10 mouse cellular contexts compared by ENCODE assay signal in genomic region chr10:44474256-44474655, GRCm38 (mm10). TPM values are rescaled to one million over a fixed set of nuclear protein-coding genes. Genes with fewer than 3 reads are reported as not detected.
DNase-seq lines count a peak whose midpoint lies in the region; ATAC-seq and TF ChIP-seq lines count a peak whose summit lies in the region.
"Had no signal": no experiment of that assay in that cellular context is flagged by ENCODE, and none has a peak within 500 bp of the region (broad histone marks: within the 10 kb centered on the region; RNA-seq: fewer than 3 reads in every experiment).

No protein-coding gene starts in this region.

- no peak for TF ChIP-seq EP300 in stomach, postnatal 0 days (optimal IDR thresholded peaks at IDR 0.05)

- TF ChIP-seq CTCF in stomach, postnatal 0 days (IDR thresholded peaks at IDR 0.05; ENCODE audit: low read depth), result no peak

- H3K36me3 ChIP-seq in heart, embryonic 11.5 days (ENCODE audit: control insufficient read depth, insufficient read depth, low read length), result no peaks in the 10 kb centered on the region
- H3K36me3 ChIP-seq in stomach, postnatal 0 days (ENCODE audit: control insufficient read depth, insufficient read depth, low read length), result no peaks in the 10 kb centered on the region

- peak; percentile 63; the same call in 1 of the 2 replicates for ATAC-seq in heart, embryonic 11.5 days (replicated peaks; ENCODE audit: insufficient number of reproducible peaks, low FRiP score, low TSS enrichment)
- ATAC-seq in stomach, postnatal 0 days (ENCODE audit: low FRiP score, low TSS enrichment), result peak; percentile 81

- WGBS in heart, embryonic 11.5 days (ENCODE audit: insufficient replicate concordance), result 22% methylated on average over 10 of the region's 10 CpGs
- WGBS in stomach, postnatal 0 days, result 8% methylated on average over 10 of the region's 10 CpGs

- H3K4me2 ChIP-seq in heart, embryonic 11.5 days, result no peak overlapping the region
- H3K4me2 ChIP-seq in stomach, postnatal 0 days (replicated peaks; ENCODE audit: low read depth), result no peak overlapping the region

- H3K27ac ChIP-seq in heart, embryonic 11.5 days (ENCODE audit: low read depth, low read length), result no peak overlapping the region
- no peak overlapping the region for H3K27ac ChIP-seq in stomach, postnatal 0 days (replicated peaks)

- H3K4me3 ChIP-seq in heart, embryonic 11.5 days (ENCODE audit: low read depth, low read length), result no peak overlapping the region
- H3K4me3 ChIP-seq in stomach, postnatal 0 days (ENCODE audit: low read depth, low read length), result no peak overlapping the region
- H3K4me3 ChIP-seq: erythroblast, embryonic 14.5 days had no signal

- H3K4me1 ChIP-seq in heart, embryonic 11.5 days (ENCODE audit: control insufficient read depth, insufficient read depth, low read length), result peaks cover 10% of the 10 kb centered on the region; the same call in 1 of the 2 replicates
- peaks cover 3% of the 10 kb centered on the region; the same call in 1 of the 2 replicates for H3K4me1 ChIP-seq in stomach, postnatal 0 days (replicated peaks; ENCODE audit: control insufficient read depth, insufficient read depth)

- H3K27me3 ChIP-seq in heart, embryonic 11.5 days (ENCODE audit: control insufficient read depth, insufficient read depth, low read length), result peaks cover 65% of the 10 kb centered on the region
- no peaks in the 10 kb centered on the region for H3K27me3 ChIP-seq in stomach, postnatal 0 days (ENCODE audit: control insufficient read depth, insufficient read depth, low read length)
- H3K27me3 ChIP-seq: CH12.LX had no signal

- DNase-seq in embryo, embryonic 11 days, result peak; percentile 69
- DNase-seq in embryo, embryonic 10 days (ENCODE audit: low spot score), result no peak
- peak; percentile 22 for DNase-seq in 3T3-L1 (ENCODE audit: low read depth, low spot score)
- DNase-seq in kidney, postnatal 36 days, result peak; percentile 67 to 74
- DNase-seq in stomach, postnatal 0 days (ENCODE audit: low spot score), result peak; percentile 61
- no peak for DNase-seq in cerebellum, adult 8-10 months
- no peak for DNase-seq in gastrocnemius, postnatal 25 days

- no peaks in the 10 kb centered on the region for H3K9me3 ChIP-seq in heart, embryonic 11.5 days (replicated peaks; ENCODE audit: control insufficient read depth, low read length)
- H3K9me3 ChIP-seq in stomach, postnatal 0 days (ENCODE audit: control insufficient read depth, low read length), result no peaks in the 10 kb centered on the region

- no peak overlapping the region for H3K9ac ChIP-seq in heart, embryonic 11.5 days (ENCODE audit: low read depth, low read length)
- H3K9ac ChIP-seq in stomach, postnatal 0 days (ENCODE audit: low read length), result no peak overlapping the region

RNA-seq across cellular contexts. Expression of gene Prdm1, which starts 54.0 kb away (rescaled TPM):
- 0.08 and 0.36 TPM in 2 replicates for polyA plus RNA-seq in heart, embryonic 11.5 days (2014; fragmentation: Nextera tagmentation; extraction: Ambion mirVana)
- 5.9 and 7.3 TPM in 2 replicates for polyA plus RNA-seq in stomach, postnatal 0 days (2015; fragmentation: Nextera tagmentation; extraction: Ambion mirVana)
- under 1 TPM; 0.32 to 0.64 TPM for total RNA-seq in gastrocnemius, postnatal 25 days (2021)
- polyA plus RNA-seq: erythroblast, embryonic 14.5 days had no signal

Comparison
In these comparisons a context has a peak if more than half of its experiments do, and no peak if none do; other contexts are left out.
1. DNase-seq: peak in embryo, embryonic 11 days (single experiment), 3T3-L1 (single experiment), kidney, postnatal 36 days (2 of 2) and stomach, postnatal 0 days (single experiment); none in embryo, embryonic 10 days (single experiment), cerebellum, adult 8-10 months (single experiment) and gastrocnemius, postnatal 25 days (single experiment).